Mouse (Mus musculus): ENCODE measurements at regions not wholly inside any gene's neighbourhood (a gene's known extent, or its start where the extent isn't known, plus 50 kb on each side); places are given as distances from the start of the nearest gene placed in this dataset.

DNA sequence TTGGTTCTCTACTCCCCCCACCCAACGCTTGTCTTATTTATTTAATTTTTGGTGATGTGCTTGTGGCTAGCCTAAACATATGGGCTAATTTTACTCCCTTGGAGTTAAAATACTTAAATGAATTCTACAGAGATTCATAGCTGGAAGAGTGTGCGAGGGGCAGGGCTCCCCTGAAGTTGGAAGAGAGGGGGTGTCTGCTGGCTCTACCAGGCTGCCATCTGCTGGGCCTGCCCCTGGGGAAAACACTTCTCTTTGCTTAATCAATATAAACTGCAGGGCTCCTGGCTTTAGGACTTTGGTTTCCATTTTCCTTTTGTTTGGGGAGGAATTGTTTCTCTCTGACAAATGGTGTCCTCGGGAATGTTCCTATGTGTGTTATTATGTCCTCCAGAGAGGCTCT, 92.5 kb upstream of the Kcnd3 start:
- ATAC-seq (ENCODE audit: low FRiP score): no peak
- 50% methylated on average over 3 of the region's 3 CpGs for WGBS

DNA sequence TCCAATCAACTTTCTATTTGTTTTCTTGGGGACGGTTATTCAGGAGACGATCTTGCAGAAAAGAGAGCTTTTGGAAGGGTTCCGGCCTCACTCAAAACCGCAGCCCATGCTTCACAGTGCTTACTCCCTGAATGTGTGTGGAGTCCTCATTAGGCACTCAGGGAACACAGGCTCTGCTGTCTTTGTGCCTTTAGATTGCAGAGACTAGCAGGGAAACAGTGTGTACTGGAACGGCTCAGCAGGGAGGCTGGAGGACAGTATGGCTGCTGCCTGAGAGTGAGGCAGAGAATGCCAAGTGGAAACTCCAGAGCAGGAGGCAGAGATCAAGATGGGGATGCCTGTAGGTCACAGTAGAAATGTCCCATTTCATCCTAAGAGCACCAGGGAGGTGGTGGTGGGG, 87.4 kb upstream of the Kcnd3 start:
- H3K36me3 ChIP-seq (replicated peaks): no peaks in the 10 kb centered on the region

More for the DNA sequence above, 92.5 kb upstream of the Kcnd3 start:
- H3K4me2 ChIP-seq: no peak overlapping the region
- H3K9ac ChIP-seq: no peak overlapping the region
- H3K36me3 ChIP-seq (replicated peaks): no peaks in the 10 kb centered on the region
- H3K9me3 ChIP-seq: no peaks in the 10 kb centered on the region
- no peak overlapping the region for H3K27ac ChIP-seq
- no peaks in the 10 kb centered on the region for H3K27me3 ChIP-seq
- H3K4me1 ChIP-seq: peaks cover 7% of the 10 kb centered on the region
- no peak overlapping the region for H3K4me3 ChIP-seq (replicated peaks)

DNA sequence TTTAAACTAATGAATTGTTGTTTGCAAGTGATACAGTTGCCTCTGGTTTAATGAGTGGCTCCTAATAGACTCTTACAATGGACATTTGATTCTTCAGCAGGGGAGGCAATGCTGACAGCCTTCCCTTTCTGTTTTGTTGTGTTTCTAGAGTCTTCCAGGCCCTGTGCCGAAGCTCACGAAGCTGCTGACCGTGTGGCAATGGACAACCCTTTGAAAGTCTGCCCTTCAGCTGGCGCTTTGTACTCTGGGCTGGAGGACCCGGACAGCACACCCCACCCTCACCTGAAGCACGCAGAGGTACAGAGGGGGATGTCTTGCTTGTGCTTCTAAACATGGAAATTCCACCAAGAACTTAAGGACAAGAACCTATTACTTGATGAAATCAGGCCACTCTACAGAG, 85.3 kb upstream of the Kcnd3 start:
- H3K27ac ChIP-seq: no peak overlapping the region
- 78% methylated on average over 6 of the region's 6 CpGs for WGBS
- H3K4me2 ChIP-seq: no peak overlapping the region
- H3K4me1 ChIP-seq: no peaks in the 10 kb centered on the region
- no peaks in the 10 kb centered on the region for H3K9me3 ChIP-seq
- H3K27me3 ChIP-seq: 0 out of 2 replicates have a peak, but pooled peaks cover 3% of the 10 kb centered on the region
- no peaks in the 10 kb centered on the region for H3K36me3 ChIP-seq (replicated peaks)
- no peak for ATAC-seq (ENCODE audit: low FRiP score)
- no peak overlapping the region for H3K9ac ChIP-seq
- no peak overlapping the region for H3K4me3 ChIP-seq (replicated peaks)

More for the DNA sequence above, 87.4 kb upstream of the Kcnd3 start:
- Histone ChIP-seq H3K9me3 (no peaks in the 10 kb centered on the region), H3K4me3 (replicated peaks) (no peak overlapping the region), H3K4me2 (no peak overlapping the region), H3K27ac (no peak overlapping the region), H3K9ac (no peak overlapping the region), H3K4me1 (peaks cover 1% of the 10 kb centered on the region), H3K27me3 (no peaks in the 10 kb centered on the region)
- 53% methylated on average over 5 of the region's 5 CpGs for whole genome bisulfite sequencing
- no peak for ATAC-seq (ENCODE audit: low FRiP score)

DNA sequence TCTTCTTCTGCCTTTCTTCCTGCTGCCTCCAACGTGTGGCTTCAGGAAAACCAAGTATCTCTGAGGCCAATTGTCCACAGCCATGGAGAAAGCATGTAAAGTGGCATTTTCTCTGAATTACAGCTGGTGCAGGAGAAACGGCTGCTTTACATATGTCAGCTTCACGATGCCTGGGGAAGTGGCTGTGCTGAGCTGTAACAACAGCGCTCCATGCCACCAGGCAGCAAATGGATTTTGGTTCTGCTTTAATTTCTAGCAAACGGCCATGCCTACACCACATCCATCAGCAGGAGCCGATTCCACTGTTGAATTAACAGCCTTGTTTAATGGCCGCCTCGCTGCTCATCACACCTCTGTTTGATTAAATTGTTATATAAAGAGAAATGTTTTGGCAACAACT, 84.2 kb upstream of the Kcnd3 start:
- Histone ChIP-seq H3K9ac (no peak overlapping the region), H3K36me3 (replicated peaks) (no peaks in the 10 kb centered on the region), H3K4me3 (replicated peaks) (no peak overlapping the region), H3K27ac (no peak overlapping the region), H3K9me3 (no peaks in the 10 kb centered on the region), H3K4me1 (peaks cover 6% of the 10 kb centered on the region), H3K4me2 (no peak overlapping the region), H3K27me3 (0 out of 2 replicates have a peak, but pooled peaks cover 3% of the 10 kb centered on the region)
- WGBS: 80% methylated on average over 8 of the region's 8 CpGs
- ATAC-seq (ENCODE audit: low FRiP score): no peak

DNA sequence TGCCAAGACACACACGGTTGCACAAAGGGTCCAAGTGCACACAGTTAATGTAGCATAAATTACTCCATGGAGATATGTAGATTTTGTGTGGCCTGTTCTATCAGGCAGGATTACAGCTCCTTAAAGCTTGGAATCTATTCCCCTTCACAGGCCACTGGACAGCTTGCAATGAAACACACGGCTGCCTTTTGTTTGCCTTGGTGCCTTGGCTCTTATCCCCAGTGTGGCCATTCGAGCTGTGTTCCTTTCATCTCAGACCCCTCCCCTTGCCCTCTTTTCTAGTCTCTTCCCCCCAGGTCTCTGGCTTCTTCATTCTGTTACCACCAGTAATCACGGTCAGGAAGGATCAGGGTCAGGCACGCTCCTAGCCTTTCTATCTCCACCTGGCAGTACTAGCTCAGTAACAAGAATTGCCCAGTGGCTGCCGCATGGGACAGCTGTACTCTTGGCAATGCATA, 79.7 kb upstream of the Kcnd3 start:
- WGBS: 34% methylated on average over 6 of the region's 6 CpGs
- no peaks in the 10 kb centered on the region for H3K36me3 ChIP-seq (replicated peaks)
- H3K27me3 ChIP-seq: 0 out of 2 replicates have a peak, but pooled peaks cover 3% of the 10 kb centered on the region

DNA sequence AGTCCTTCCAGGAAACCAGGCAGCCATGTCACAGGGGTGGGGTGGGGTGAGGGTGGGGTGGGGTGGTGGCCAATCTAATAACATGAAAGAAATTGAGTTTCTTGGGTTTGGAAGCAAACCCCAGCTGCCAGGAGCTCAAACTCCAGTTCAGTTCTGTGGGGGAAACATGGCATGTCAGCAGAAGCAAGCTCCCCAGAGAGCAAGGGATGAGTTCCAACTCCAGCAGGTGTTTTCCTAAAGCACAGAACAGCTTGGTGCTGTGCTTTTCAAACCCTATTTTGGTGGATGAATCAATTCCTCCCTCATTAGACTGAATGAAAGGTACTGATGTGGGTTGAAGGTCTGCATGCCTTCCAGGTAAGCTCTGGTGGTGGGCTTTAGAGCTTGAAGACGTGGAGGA, 77.8 kb upstream of the Kcnd3 start:
- ATAC-seq (ENCODE audit: low FRiP score): no peak
- H3K27ac ChIP-seq: no peak overlapping the region
- no peak overlapping the region for H3K4me2 ChIP-seq
- H3K4me3 ChIP-seq (replicated peaks): no peak overlapping the region
- no peak overlapping the region for H3K9ac ChIP-seq
- H3K36me3 ChIP-seq (replicated peaks): no peaks in the 10 kb centered on the region
- H3K27me3 ChIP-seq: 0 out of 2 replicates have a peak, but pooled peaks cover 3% of the 10 kb centered on the region
- 93% methylated on average over 1 of the region's 1 CpGs for WGBS
- H3K4me1 ChIP-seq: peaks cover 11% of the 10 kb centered on the region
- H3K9me3 ChIP-seq: no peaks in the 10 kb centered on the region

More for the DNA sequence above, 79.7 kb upstream of the Kcnd3 start:
- Histone ChIP-seq H3K4me2 (no peak overlapping the region), H3K9me3 (no peaks in the 10 kb centered on the region), H3K27ac (no peak overlapping the region), H3K9ac (no peak overlapping the region), H3K4me3 (replicated peaks) (no peak overlapping the region), H3K4me1 (peaks cover 11% of the 10 kb centered on the region)
- ATAC-seq (ENCODE audit: low FRiP score): no peak

DNA sequence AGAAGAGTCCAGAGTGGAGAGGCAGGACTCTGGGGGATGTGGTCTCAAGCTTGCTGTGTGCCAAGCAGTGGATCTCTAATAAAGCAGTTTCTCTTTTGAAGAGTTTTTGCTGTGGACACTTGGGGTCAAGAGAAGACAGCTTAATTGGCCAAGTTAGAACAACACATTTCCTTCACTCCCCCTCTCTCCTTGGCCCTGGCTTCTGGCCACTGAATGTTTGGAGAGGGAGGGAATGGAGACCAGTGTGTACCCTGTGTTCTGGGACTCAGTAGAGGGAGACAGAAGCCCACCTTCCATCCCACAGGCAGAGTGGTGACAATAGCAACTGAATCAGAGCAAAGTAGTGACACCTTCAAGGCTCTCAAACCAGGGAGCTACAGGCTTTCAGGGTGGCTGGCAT, 77.3 kb upstream of the Kcnd3 start:
- no peak for ATAC-seq (ENCODE audit: low FRiP score)

DNA sequence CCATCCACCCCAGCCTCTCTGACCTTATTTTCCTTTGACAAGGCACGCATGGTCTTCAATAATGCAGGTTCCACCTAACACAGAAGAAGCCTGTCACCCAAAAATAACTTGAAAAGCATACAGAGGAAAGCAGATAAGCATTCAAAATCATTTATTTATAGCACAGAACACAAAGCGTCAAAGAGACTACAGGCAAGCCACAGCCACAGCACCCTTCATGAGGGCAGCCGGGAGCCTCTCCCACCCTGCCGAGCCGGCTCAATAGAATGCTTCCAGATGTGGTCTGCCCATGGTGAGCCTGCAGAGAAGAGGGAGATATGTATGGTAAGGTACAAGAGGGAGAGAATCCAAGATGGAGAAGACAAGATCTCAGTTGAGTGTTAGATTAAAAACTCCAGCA, 76.7 kb upstream of the Kcnd3 start:
- no peak for ATAC-seq (ENCODE audit: low FRiP score)
- Histone ChIP-seq H3K27ac (no peak overlapping the region), H3K27me3 (0 out of 2 replicates have a peak, but pooled peaks cover 2% of the 10 kb centered on the region), H3K4me1 (peaks cover 11% of the 10 kb centered on the region), H3K4me2 (no peak overlapping the region), H3K9me3 (no peaks in the 10 kb centered on the region), H3K4me3 (replicated peaks) (no peak overlapping the region), H3K36me3 (replicated peaks) (no peaks in the 10 kb centered on the region), H3K9ac (no peak overlapping the region)
- WGBS: 87% methylated on average over 5 of the region's 5 CpGs

More for the DNA sequence above, 77.3 kb upstream of the Kcnd3 start:
- Histone ChIP-seq H3K27ac (no peak overlapping the region), H3K4me1 (peaks cover 11% of the 10 kb centered on the region), H3K4me3 (replicated peaks) (no peak overlapping the region), H3K9ac (no peak overlapping the region), H3K27me3 (0 out of 2 replicates have a peak, but pooled peaks cover 3% of the 10 kb centered on the region), H3K9me3 (no peaks in the 10 kb centered on the region), H3K4me2 (no peak overlapping the region), H3K36me3 (replicated peaks) (no peaks in the 10 kb centered on the region)

DNA sequence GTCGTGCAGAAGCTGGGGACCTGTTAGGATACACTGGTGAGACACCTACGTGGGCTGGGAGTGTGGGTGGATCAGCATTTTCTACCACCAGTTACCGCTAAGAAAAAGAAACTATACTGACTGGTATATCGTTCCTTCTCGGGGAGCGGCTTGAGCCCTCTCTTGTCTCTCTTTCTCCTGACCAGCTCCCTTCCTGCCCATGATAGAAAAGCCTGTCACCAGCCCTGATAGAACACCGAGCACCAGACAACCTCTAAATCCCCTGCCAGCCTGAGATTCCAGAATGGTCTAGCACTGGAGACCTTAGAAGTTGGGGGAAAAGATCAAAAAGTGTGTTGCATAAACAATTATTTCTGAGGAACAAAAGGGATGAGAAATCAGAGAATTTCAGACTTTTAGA, 76.3 kb upstream of the Kcnd3 start:
- WGBS: 87% methylated on average over 7 of the region's 7 CpGs
- H3K4me1 ChIP-seq: peaks cover 11% of the 10 kb centered on the region
- no peak overlapping the region for H3K27ac ChIP-seq
- H3K4me3 ChIP-seq (replicated peaks): no peak overlapping the region
- H3K36me3 ChIP-seq (replicated peaks): no peaks in the 10 kb centered on the region
- no peaks in the 10 kb centered on the region for H3K9me3 ChIP-seq
- no peak overlapping the region for H3K4me2 ChIP-seq
- ATAC-seq (ENCODE audit: low FRiP score): no peak
- no peak overlapping the region for H3K9ac ChIP-seq
- H3K27me3 ChIP-seq: no peaks in the 10 kb centered on the region

DNA sequence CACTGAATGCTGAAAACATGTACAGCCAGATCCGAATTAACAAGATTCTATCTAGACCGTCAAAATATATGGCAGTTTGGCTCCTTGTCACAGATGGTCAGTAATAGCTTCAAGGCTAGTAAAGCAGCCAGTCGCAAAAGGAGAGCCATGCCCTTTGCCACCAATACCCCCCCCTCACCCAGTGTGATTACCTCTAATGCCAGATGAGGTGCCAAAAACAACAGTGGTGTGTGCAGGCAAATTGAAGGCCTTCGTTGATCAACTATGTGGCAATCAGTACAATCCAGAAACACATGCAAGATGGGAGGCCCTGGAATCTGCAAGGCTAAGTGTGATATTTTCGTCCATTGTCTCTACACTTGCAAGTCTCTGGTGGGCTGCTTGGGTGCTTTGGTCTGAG, 75.8 kb upstream of the Kcnd3 start:
- 69% methylated on average over 5 of the region's 5 CpGs for WGBS
- no peaks in the 10 kb centered on the region for H3K27me3 ChIP-seq
- no peak overlapping the region for H3K27ac ChIP-seq

DNA sequence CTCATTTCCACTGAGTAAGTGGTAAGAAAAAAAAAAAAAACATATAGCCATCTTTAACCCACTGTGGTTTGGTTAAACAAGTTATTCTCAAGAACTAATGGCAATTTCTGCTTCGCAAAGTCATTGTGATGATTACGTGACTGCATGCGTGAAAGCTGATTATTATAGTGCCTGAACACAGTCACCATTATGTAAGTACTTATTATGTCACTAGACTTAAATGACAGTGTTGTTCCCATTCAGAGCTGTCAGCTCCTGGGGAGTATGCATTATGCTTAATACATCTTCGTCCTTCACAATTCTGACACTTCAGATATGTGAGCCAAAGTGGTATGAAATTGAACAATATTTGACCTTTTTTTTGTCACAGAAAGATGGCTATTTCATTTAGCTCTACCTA, 71.3 kb upstream of the Kcnd3 start:
- Histone ChIP-seq H3K9me3 (no peaks in the 10 kb centered on the region), H3K4me3 (replicated peaks) (no peak overlapping the region), H3K4me2 (no peak overlapping the region), H3K27me3 (no peaks in the 10 kb centered on the region), H3K27ac (no peak overlapping the region), H3K9ac (no peak overlapping the region), H3K4me1 (no peaks in the 10 kb centered on the region), H3K36me3 (replicated peaks) (no peaks in the 10 kb centered on the region)
- peak; percentile 61; the same call in 1 of the 2 replicates for ATAC-seq (ENCODE audit: low FRiP score)
- 68% methylated on average over 4 of the region's 4 CpGs for WGBS

More for the DNA sequence above, 75.8 kb upstream of the Kcnd3 start:
- Histone ChIP-seq H3K4me3 (replicated peaks) (no peak overlapping the region), H3K9ac (no peak overlapping the region), H3K4me1 (peaks cover 11% of the 10 kb centered on the region), H3K4me2 (no peak overlapping the region), H3K9me3 (no peaks in the 10 kb centered on the region), H3K36me3 (replicated peaks) (no peaks in the 10 kb centered on the region)
- ATAC-seq (ENCODE audit: low FRiP score): no peak

DNA sequence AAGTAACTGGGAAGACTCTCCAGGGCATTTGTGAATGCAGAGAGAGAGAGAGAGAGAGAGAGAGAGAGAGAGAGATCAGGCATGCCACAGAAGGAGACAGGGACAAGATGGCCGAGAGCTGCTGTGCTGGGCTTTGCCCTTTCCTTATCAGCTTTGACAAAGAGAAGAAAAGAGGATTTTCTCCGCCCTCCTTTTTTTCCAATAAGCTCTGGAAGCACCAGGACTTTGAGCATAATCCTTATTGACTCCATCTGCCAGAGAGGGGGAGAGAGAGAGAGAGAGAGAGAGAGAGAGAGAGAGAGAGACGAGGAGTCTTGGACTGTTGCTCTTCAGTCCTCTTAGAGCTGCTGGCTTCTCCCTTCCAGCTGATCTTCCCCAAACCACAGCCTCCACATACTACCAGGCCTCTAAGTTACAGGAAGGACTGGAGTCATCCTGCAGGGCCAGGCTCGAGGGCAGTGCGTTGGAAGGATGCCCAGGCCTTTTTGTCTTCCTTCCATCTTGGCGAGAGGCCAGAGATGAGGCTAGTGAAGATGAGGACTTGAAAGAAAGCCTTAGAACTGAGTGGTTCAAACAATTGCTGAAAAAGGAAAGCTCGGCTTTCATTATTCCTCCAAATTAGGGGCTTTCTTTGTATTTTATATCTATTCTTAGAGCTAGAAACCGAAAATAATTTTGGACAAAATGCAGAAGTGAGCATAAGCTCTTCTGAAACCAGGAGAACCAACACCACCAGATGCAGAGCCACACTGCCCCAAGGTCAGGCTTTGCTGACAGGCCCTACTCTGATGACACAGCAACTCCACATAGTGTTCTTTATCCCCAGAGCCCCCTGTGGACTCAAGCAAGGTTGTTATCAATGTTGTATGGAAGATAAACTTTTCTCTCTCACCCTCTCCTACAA, 59.3 kb upstream of the Kcnd3 start:
- Histone ChIP-seq H3K4me1 (peaks cover 13% of the 10 kb centered on the region), H3K9me3 (no peaks in the 10 kb centered on the region), H3K27me3 (no peaks in the 10 kb centered on the region), H3K27ac (no peak overlapping the region), H3K36me3 (replicated peaks) (no peaks in the 10 kb centered on the region), H3K4me2 (no peak overlapping the region), H3K4me3 (replicated peaks) (no peak overlapping the region), H3K9ac (no peak overlapping the region)
- ATAC-seq (ENCODE audit: low FRiP score): no peak
- WGBS: 41% methylated on average over 8 of the region's 8 CpGs
